Mouse (Mus musculus) ES-Bruce4 (cell line): ENCODE data around the gene Cux2.

Experiments used
- CTCF ChIP-seq: IDR thresholded peaks from one replicate; pipeline ENCODE4 v1.8.1; 2011; ENCODE audit warnings: low read depth, low read length
- EP300 ChIP-seq: IDR thresholded peaks from 2 replicates; pipeline ENCODE4 v1.6.1; 2011; ENCODE audit warnings: low read depth, low read length; ENCODE audit not compliant: insufficient read depth
- POLR2A ChIP-seq: IDR thresholded peaks from one replicate; pipeline ENCODE4 v1.8.1; 2011; ENCODE audit warnings: low read length; ENCODE audit not compliant: insufficient read depth

DNA sequence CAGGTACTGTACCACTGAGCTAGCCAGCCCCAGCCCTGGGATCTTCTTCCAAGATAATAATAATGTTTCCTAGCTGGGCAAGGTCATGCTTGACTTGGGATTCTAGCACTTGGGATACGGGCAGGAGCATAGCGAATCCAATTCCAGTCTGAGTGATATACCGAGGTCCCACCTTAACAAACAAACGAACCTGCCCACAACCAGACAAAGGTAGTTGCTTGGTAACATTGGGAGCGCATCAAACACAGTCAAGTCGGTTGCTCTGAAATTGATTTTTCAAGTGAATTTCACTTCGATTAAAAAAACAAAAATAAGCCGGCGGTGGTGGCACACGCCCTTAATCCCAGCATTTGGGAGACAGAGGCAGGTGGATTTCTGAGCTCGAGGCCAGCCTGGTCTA is 203.6 kb downstream of the Cux2 start:
- no peak for TF ChIP-seq POLR2A
- TF ChIP-seq CTCF, result no peak
- no peak for TF ChIP-seq EP300
